Mouse (Mus musculus): ENCODE results near the gene Zbtb8os. TPM values are rescaled to one million over a fixed set of nuclear protein-coding genes. Genes with fewer than 3 reads are reported as not detected.

The Zbtb8os gene
- polyA plus RNA-seq, 1 experiment from 2014 or later, result 23.5 TPM

GRCm38 (mm10) chr4:129332846-129333245, 2.6 kb upstream of the Zbtb8os start:
- no peak overlapping the region; the same call in 1 of the 2 replicates for H3K27ac ChIP-seq (replicated peaks)
- H3K9ac ChIP-seq, result peak overlapping the region; percentile 94; the same call in 1 of the 2 replicates
- no peak for ATAC-seq (ENCODE audit: insufficient read depth)
- peak overlapping the region; percentile 93 for H3K4me3 ChIP-seq (replicated peaks)
- no peaks in the 10 kb centered on the region for H3K27me3 ChIP-seq
- WGBS (ENCODE audit: insufficient replicate concordance), result 60% methylated on average over 1 of the region's 1 CpGs
- H3K4me1 ChIP-seq (replicated peaks), result peaks cover 63% of the 10 kb centered on the region
- peak overlapping the region; percentile 85 for H3K4me2 ChIP-seq
- H3K9me3 ChIP-seq (replicated peaks), result no peaks in the 10 kb centered on the region
- peaks cover 60% of the 10 kb centered on the region for H3K36me3 ChIP-seq (replicated peaks)

DNA sequence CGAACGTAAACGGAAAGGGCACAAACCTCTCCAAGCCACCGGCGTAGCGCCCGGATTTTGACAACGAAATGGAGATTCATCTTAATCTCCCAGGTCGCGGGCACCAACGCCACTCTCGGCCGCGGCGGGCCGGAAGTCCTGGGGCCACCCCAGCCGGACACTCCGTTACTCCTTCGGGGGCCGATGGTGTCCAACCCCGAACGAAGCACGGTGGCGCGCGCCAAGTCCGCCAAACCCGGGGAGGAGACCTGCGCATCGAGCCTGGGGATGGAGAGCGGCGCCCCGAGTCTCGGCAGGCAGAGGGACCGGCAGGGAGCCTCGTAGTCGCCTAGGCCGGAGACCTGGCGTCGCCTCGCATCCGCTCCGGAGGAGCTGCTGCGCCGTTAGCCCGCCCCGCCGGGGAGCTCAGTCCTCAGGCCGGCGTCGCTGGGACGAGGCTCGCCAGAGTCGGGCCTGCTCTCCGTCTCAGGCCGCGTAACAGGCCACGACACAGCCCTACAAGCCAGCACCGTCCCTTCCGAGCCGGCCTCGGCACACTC, 749 bp upstream of the Zbtb8os start:
- peaks cover 43% of the 10 kb centered on the region for H3K36me3 ChIP-seq (replicated peaks)
- ATAC-seq (ENCODE audit: insufficient read depth), result peak; percentile 52
- H3K4me3 ChIP-seq (replicated peaks), result peak overlapping the region; percentile 93
- no peaks in the 10 kb centered on the region for H3K9me3 ChIP-seq (replicated peaks)
- H3K9ac ChIP-seq, result peak overlapping the region; percentile 94
- peaks cover 77% of the 10 kb centered on the region for H3K4me1 ChIP-seq (replicated peaks)
- under 1% methylated on average over 62 of the region's 62 CpGs for WGBS (ENCODE audit: insufficient replicate concordance)
- H3K4me2 ChIP-seq, result peak overlapping the region; percentile 85
- H3K27me3 ChIP-seq, result no peaks in the 10 kb centered on the region
- peak overlapping the region; percentile 95 for H3K27ac ChIP-seq (replicated peaks)

DNA sequence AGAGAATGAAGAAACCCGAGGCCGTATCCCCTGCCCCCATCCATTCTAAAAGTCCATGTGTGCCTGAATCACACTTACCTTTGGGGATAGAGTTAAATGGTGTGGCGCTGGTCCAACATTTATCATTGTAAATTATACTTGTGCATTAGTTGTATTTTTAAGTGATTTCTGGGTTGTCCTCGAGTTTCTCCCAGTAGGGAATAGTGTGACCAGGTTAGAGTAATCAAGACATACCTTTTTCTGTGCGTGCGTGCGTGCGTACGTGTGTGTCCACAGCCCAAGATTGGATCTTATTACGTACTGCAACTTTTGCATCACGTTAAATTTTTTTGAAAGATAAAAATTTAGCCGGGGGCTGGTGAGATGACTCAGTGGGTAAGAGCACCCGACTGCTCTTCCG, 796 bp downstream of the Zbtb8os start:
- peak overlapping the region; percentile 85 for H3K4me2 ChIP-seq
- no peaks in the 10 kb centered on the region for H3K9me3 ChIP-seq (replicated peaks)
- H3K36me3 ChIP-seq (replicated peaks), result peaks cover 31% of the 10 kb centered on the region
- peaks cover 78% of the 10 kb centered on the region for H3K4me1 ChIP-seq (replicated peaks)
- peak overlapping the region; percentile 73 for H3K9ac ChIP-seq
- peak overlapping the region; percentile 93 for H3K4me3 ChIP-seq (replicated peaks)
- no peak for ATAC-seq (ENCODE audit: insufficient read depth)
- H3K27ac ChIP-seq (replicated peaks), result peak overlapping the region; percentile 97
- H3K27me3 ChIP-seq, result no peaks in the 10 kb centered on the region
- 41% methylated on average over 14 of the region's 14 CpGs for WGBS (ENCODE audit: insufficient replicate concordance)

DNA sequence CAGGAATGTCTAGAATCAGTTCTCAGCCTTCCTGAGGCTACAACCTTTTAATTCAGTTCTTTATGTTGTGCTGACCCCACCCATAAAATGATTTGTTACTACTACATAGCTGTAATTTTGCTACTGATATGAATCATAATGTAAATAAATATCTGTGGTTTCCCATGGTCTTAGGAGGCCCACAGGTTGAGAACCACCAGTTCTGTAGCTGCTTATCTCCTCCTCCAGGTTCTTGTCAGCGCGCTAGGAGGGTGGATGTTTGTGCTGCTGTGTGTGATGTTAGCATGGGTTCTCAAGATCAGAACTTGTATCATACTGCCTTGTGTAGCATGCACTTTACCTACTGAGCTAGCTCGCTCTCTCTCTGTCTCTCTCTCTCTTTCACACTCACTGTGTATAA, 4.2 kb downstream of the Zbtb8os start:
- Histone ChIP-seq H3K9ac (0 out of 2 replicates have a peak overlapping the region, but pooled peaks have one; percentile 22), H3K4me2 (peak overlapping the region; percentile 44), H3K4me1 (replicated peaks) (peaks cover 50% of the 10 kb centered on the region), H3K27me3 (no peaks in the 10 kb centered on the region), H3K4me3 (replicated peaks) (no peak overlapping the region), H3K36me3 (replicated peaks) (peaks cover 35% of the 10 kb centered on the region), H3K27ac (replicated peaks) (peak overlapping the region; percentile 92), H3K9me3 (replicated peaks) (no peaks in the 10 kb centered on the region)
- peak; percentile 69 for ATAC-seq (ENCODE audit: insufficient read depth)
- 36% methylated on average over 3 of the region's 3 CpGs for WGBS (ENCODE audit: insufficient replicate concordance)

GRCm38 (mm10) chr4:129341888-129342287, 6.4 kb downstream of the Zbtb8os start:
- WGBS (ENCODE audit: insufficient replicate concordance), result 79% methylated on average over 1 of the region's 1 CpGs
- Histone ChIP-seq H3K9ac (no peak overlapping the region), H3K36me3 (replicated peaks) (peaks cover 54% of the 10 kb centered on the region), H3K27ac (replicated peaks) (no peak overlapping the region), H3K9me3 (replicated peaks) (no peaks in the 10 kb centered on the region), H3K4me2 (no peak overlapping the region), H3K4me1 (replicated peaks) (peaks cover 41% of the 10 kb centered on the region), H3K4me3 (replicated peaks) (no peak overlapping the region), H3K27me3 (no peaks in the 10 kb centered on the region)
- no peak for ATAC-seq (ENCODE audit: insufficient read depth)

DNA sequence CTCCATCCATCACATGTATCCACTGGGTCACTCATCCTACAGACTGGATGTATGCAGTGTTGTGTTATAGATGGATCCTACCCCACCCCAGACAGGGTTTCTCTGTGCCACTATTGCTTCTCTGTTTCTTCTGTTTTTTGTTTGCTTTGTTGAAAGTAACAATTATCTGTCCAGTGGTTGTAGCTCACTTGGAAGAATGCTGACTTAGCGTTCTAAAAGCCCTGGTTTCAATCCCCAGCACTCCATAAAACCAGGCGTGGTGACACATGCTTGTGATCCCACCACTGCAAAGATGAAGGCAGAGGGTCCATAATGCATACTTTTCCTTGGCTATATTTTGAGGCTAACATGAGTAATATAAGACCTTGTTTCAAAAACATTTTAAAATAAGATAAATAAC, 7.2 kb downstream of the Zbtb8os start:
- H3K9ac ChIP-seq, result no peak overlapping the region
- H3K4me2 ChIP-seq, result no peak overlapping the region
- H3K27me3 ChIP-seq, result no peaks in the 10 kb centered on the region
- WGBS (ENCODE audit: insufficient replicate concordance), result 73% methylated on average over 2 of the region's 2 CpGs
- H3K36me3 ChIP-seq (replicated peaks), result peaks cover 57% of the 10 kb centered on the region
- no peak overlapping the region for H3K4me3 ChIP-seq (replicated peaks)
- no peaks in the 10 kb centered on the region for H3K9me3 ChIP-seq (replicated peaks)
- H3K27ac ChIP-seq (replicated peaks), result no peak overlapping the region
- H3K4me1 ChIP-seq (replicated peaks), result peaks cover 33% of the 10 kb centered on the region
- no peak for ATAC-seq (ENCODE audit: insufficient read depth)

- peaks cover 50% of the 10 kb centered on the region for H3K36me3 ChIP-seq (replicated peaks)
- 76% methylated on average over 15 of the region's 15 CpGs for WGBS (ENCODE audit: insufficient replicate concordance)
- H3K4me2 ChIP-seq, result no peak overlapping the region
- ATAC-seq (ENCODE audit: insufficient read depth), result no peak
- no peak overlapping the region for H3K27ac ChIP-seq (replicated peaks)
- no peak overlapping the region for H3K9ac ChIP-seq
- H3K4me3 ChIP-seq (replicated peaks), result no peak overlapping the region
- H3K27me3 ChIP-seq, result no peaks in the 10 kb centered on the region
- H3K9me3 ChIP-seq (replicated peaks), result no peaks in the 10 kb centered on the region
- no peaks in the 10 kb centered on the region for H3K4me1 ChIP-seq (replicated peaks)
Observed at GRCm38 (mm10) chr4:129346481-129347154, 11.1 kb downstream of the Zbtb8os start.

DNA sequence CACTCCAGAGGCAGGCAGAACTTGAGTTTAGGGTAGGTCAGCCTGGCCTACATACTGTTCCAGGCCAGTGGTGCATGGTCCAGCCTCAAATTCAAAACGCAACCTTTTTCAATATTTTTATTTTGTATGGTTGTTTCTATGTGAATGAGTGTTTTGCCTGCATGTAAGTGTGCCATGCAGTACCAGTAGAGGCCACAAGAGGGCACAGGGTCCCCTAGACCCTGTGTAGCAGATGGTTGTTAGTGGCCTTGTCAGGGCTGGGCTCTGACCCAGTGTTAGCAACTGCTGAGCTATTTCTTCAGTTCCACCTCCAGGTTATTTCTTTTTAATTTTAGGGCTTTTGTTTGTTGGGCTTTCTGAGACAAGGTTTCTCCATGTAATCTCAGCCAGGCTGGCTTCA, 15.1 kb downstream of the Zbtb8os start:
- Histone ChIP-seq H3K9me3 (replicated peaks) (no peaks in the 10 kb centered on the region), H3K27me3 (no peaks in the 10 kb centered on the region), H3K9ac (no peak overlapping the region), H3K27ac (replicated peaks) (no peak overlapping the region), H3K36me3 (replicated peaks) (peaks cover 14% of the 10 kb centered on the region; the same call in 1 of the 2 replicates), H3K4me3 (replicated peaks) (no peak overlapping the region), H3K4me1 (replicated peaks) (peaks cover 10% of the 10 kb centered on the region; the same call in 1 of the 2 replicates), H3K4me2 (no peak overlapping the region)
- 0% methylated on average over 1 of the region's 1 CpGs for WGBS (ENCODE audit: insufficient replicate concordance)
- ATAC-seq (ENCODE audit: insufficient read depth), result peak; percentile 61; the same call in 1 of the 2 replicates

- no peak overlapping the region for H3K9ac ChIP-seq
- 71% methylated on average over 6 of the region's 6 CpGs for WGBS (ENCODE audit: insufficient replicate concordance)
- H3K4me3 ChIP-seq (replicated peaks), result no peak overlapping the region
- no peak overlapping the region for H3K4me2 ChIP-seq
- no peaks in the 10 kb centered on the region for H3K27me3 ChIP-seq
- no peak for ATAC-seq (ENCODE audit: insufficient read depth)
- H3K9me3 ChIP-seq (replicated peaks), result no peaks in the 10 kb centered on the region
- peaks cover 10% of the 10 kb centered on the region; the same call in 1 of the 2 replicates for H3K36me3 ChIP-seq (replicated peaks)
- no peak overlapping the region for H3K27ac ChIP-seq (replicated peaks)
- H3K4me1 ChIP-seq (replicated peaks), result peaks cover 10% of the 10 kb centered on the region; the same call in 1 of the 2 replicates
Observed at GRCm38 (mm10) chr4:129351111-129351510, 15.6 kb downstream of the Zbtb8os start.

GRCm38 (mm10) chr4:129353176-129353575, 17.7 kb downstream of the Zbtb8os start:
- WGBS (ENCODE audit: insufficient replicate concordance), result 79% methylated on average over 12 of the region's 12 CpGs
- H3K4me2 ChIP-seq, result no peak overlapping the region
- H3K4me3 ChIP-seq (replicated peaks), result no peak overlapping the region
- H3K27me3 ChIP-seq, result no peaks in the 10 kb centered on the region
- no peak for ATAC-seq (ENCODE audit: insufficient read depth)
- no peaks in the 10 kb centered on the region for H3K36me3 ChIP-seq (replicated peaks)
- H3K27ac ChIP-seq (replicated peaks), result no peak overlapping the region
- H3K9me3 ChIP-seq (replicated peaks), result no peaks in the 10 kb centered on the region
- no peak overlapping the region for H3K9ac ChIP-seq
- H3K4me1 ChIP-seq (replicated peaks), result peaks cover 10% of the 10 kb centered on the region; the same call in 1 of the 2 replicates

- no peak overlapping the region for H3K4me3 ChIP-seq (replicated peaks)
- H3K36me3 ChIP-seq (replicated peaks), result no peaks in the 10 kb centered on the region
- H3K9me3 ChIP-seq (replicated peaks), result no peaks in the 10 kb centered on the region
- no peak overlapping the region for H3K27ac ChIP-seq (replicated peaks)
- no peak overlapping the region for H3K4me2 ChIP-seq
- H3K4me1 ChIP-seq (replicated peaks), result peaks cover 10% of the 10 kb centered on the region; the same call in 1 of the 2 replicates
- WGBS (ENCODE audit: insufficient replicate concordance), result 57% methylated on average over 15 of the region's 15 CpGs
- H3K9ac ChIP-seq, result no peak overlapping the region
- no peaks in the 10 kb centered on the region for H3K27me3 ChIP-seq
- ATAC-seq (ENCODE audit: insufficient read depth), result no peak
Observed at GRCm38 (mm10) chr4:129354236-129354635, 18.7 kb downstream of the Zbtb8os start.

Measured in liver, embryonic 15.5 days (tissue).